Mouse (Mus musculus) adrenal gland (tissue): ENCODE results near the gene Scfd2.

Source experiments
- intact Hi-C: fragments of 180-260 bp; cut with DNase I; formaldehyde crosslinking; loops from one replicate; pipeline ENCODE4 v1.15.1; 2025
- long read RNA-seq, 2 experiments: library from polyadenylated mRNA; unstranded; transcript quantifications; one replicate each; pipeline ENCODE4 v2.0.0; 2020; ENCODE audit warnings: borderline replicate concordance in 1 of 2; ENCODE audit not compliant: insufficient replicate concordance in 1 of 2

Scfd2 gene
- long read RNA-seq, experiment 1, transcript Scfd2-201 (9 exons, 3,672 nt): major isoform, 8 of 10 reads
- long read RNA-seq, experiment 1, partial matches to known transcripts: 0 of 10 reads
- long read RNA-seq, experiment 1, other reads (novel, unspliced or antisense): 2 of 10 reads
- long read RNA-seq, experiment 2, partial matches to known transcripts: 0 of 5 reads
- long read RNA-seq, experiment 2, other reads (novel, unspliced or antisense): 1 of 5 reads

- intact Hi-C loops: loop anchor here (5.0 kb wide), 1 partner anchor 224 kb away; no protein-coding TSS in a partner anchor
These were observed at the start of gene Scfd2 for GRCm38 (mm10) chr5:74531630-74532280. TSS of gene Scfd2 (minus strand) at chr5:74531759.

GRCm38 (mm10) chr5:74571767-74572166 lies 40.2 kb upstream of the Scfd2 start:
- intact Hi-C loops: no loop called here

- intact Hi-C loops: no loop called here
These were observed 29.6 kb upstream of the Scfd2 start for GRCm38 (mm10) chr5:74561151-74561550.

- intact Hi-C loops: no loop called here
These were observed 18.0 kb upstream of the Scfd2 start for GRCm38 (mm10) chr5:74549566-74549965.

GRCm38 (mm10) chr5:74545606-74546005 lies 14.0 kb upstream of the Scfd2 start:
- intact Hi-C loops: no loop called here

GRCm38 (mm10) chr5:74536180-74536947 lies 4.8 kb upstream of the Scfd2 start:
- intact Hi-C loops: no loop called here

- intact Hi-C loops: no loop called here
These were observed 3.9 kb upstream of the Scfd2 start, which contains the start of gene Fip1l1 for GRCm38 (mm10) chr5:74535240-74536021. TSS of gene Fip1l1 (plus strand) at chr5:74535449.

- intact Hi-C loops: loop anchor here (5.0 kb wide), 1 partner anchor 223 kb away; no protein-coding TSS in a partner anchor
These were observed 774 bp downstream of the Scfd2 start for GRCm38 (mm10) chr5:74530785-74531184.

GRCm38 (mm10) chr5:74527025-74527424 lies 4.5 kb downstream of the Scfd2 start:
- intact Hi-C loops: no loop called here

- intact Hi-C loops: no loop called here
These were observed 19.9 kb downstream of the Scfd2 start for GRCm38 (mm10) chr5:74511686-74512085.

- intact Hi-C loops: no loop called here
These were observed 38.9 kb downstream of the Scfd2 start for GRCm38 (mm10) chr5:74492705-74493104.

- intact Hi-C loops: no loop called here
These were observed 46.9 kb downstream of the Scfd2 start for GRCm38 (mm10) chr5:74484646-74485045.

GRCm38 (mm10) chr5:74482633-74483032 lies 48.9 kb downstream of the Scfd2 start:
- intact Hi-C loops: no loop called here

- intact Hi-C loops: no loop called here
These were observed 49.5 kb downstream of the Scfd2 start for GRCm38 (mm10) chr5:74482034-74482433.

GRCm38 (mm10) chr5:74480409-74480808 lies 51.1 kb downstream of the Scfd2 start:
- intact Hi-C loops: no loop called here

- intact Hi-C loops: no loop called here
These were observed 51.6 kb downstream of the Scfd2 start for GRCm38 (mm10) chr5:74479947-74480346.

GRCm38 (mm10) chr5:74479157-74479556 lies 52.4 kb downstream of the Scfd2 start:
- intact Hi-C loops: no loop called here

GRCm38 (mm10) chr5:74476551-74476950 lies 55.0 kb downstream of the Scfd2 start:
- intact Hi-C loops: no loop called here

GRCm38 (mm10) chr5:74473117-74473516 lies 58.4 kb downstream of the Scfd2 start:
- intact Hi-C loops: no loop called here

- intact Hi-C loops: no loop called here
These were observed 60.7 kb downstream of the Scfd2 start for GRCm38 (mm10) chr5:74470819-74471218.

- intact Hi-C loops: no loop called here
These were observed 61.9 kb downstream of the Scfd2 start for GRCm38 (mm10) chr5:74469620-74470019.
